Mouse (Mus musculus): ENCODE results near the gene Sult2a6. TPM values are rescaled to one million over a fixed set of nuclear protein-coding genes. Genes with fewer than 3 reads are reported as not detected.

Sult2a6 gene
- polyA plus RNA-seq (2014; fragmentation: Illumina TruSeq; extraction: RNeasy Lipid Tissue Mini Kit (QIAGEN cat#74804); ENCODE audit: low read depth, low replicate concordance), result not detected

DNA sequence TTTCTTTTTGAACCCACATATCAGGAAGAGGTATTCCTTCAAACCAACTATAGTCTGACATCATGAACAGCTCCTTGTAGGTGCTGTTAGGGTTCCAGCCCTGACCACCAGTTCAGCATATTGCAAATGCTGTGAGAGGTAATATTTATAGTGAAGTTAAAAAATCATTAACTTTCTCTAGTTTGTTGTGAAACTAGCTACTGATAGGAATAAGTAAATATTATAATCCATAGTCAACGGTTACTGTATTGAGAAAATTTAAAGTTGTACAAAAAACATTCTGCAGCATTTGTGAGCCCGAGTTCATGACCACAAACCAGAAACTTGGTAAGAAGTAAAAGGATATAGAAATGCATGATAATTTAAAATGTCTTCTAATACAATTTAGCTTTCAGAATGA, at the start of gene Sult2a6:
Sult2a6 (minus strand) TSS at position 101 of the 400 bp plus-strand sequence.

Other genes starting within 250 kb of the Sult2a6 start
- not detected for gene Sult2a3, start 131.8 kb downstream of the Sult2a6 start, polyA plus RNA-seq (2014; fragmentation: Illumina TruSeq; extraction: RNeasy Lipid Tissue Mini Kit (QIAGEN cat#74804); ENCODE audit: low read depth, low replicate concordance)
- gene Obox8, start 78.7 kb upstream of the Sult2a6 start, polyA plus RNA-seq (2014; fragmentation: Illumina TruSeq; extraction: RNeasy Lipid Tissue Mini Kit (QIAGEN cat#74804); ENCODE audit: low read depth, low replicate concordance), result not detected
- gene Sult2a8, start 191.9 kb upstream of the Sult2a6 start, polyA plus RNA-seq (2014; fragmentation: Illumina TruSeq; extraction: RNeasy Lipid Tissue Mini Kit (QIAGEN cat#74804); ENCODE audit: low read depth, low replicate concordance), result 0.53 TPM
- not detected for gene Sult2a7, start 239.4 kb upstream of the Sult2a6 start, polyA plus RNA-seq (2014; fragmentation: Illumina TruSeq; extraction: RNeasy Lipid Tissue Mini Kit (QIAGEN cat#74804); ENCODE audit: low read depth, low replicate concordance)

All from kidney, adult 10 weeks (tissue).